Mouse (Mus musculus): ENCODE measurements around the gene Chtf18.

DNA sequence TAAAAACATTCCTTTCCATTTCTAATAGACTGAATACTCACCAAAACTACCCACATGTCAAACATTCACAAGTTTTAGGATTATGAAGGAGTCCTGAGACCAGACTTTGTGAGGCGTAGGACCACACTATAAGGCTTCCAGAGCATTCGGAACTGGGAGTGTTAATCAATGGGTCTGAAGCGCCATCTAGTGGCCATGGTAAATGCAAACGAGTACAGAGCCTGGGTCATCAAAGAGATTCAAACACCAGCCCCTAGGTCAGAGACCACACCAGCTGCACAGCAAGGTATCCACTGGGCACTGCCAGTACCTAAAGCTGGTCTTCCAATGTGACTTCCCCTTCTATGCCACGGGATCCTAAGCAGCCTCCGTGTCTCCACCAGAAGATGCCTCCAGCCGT lies 28.8 kb downstream of the Chtf18 start:
- peak; percentile 61 for TF ChIP-seq CTCF (IDR thresholded peaks at IDR 0.05; ENCODE audit: control insufficient read depth, insufficient read depth, low read length)
- TF ChIP-seq POLR2A (IDR thresholded peaks at IDR 0.05; ENCODE audit: borderline replicate concordance, control insufficient read depth, low read depth, low read length): no peak

All from bone marrow, adult 2 months (tissue).